Mouse (Mus musculus): ENCODE data around the gene Mbtps1. TPM values are rescaled to one million over a fixed set of nuclear protein-coding genes. Genes with fewer than 3 reads are reported as not detected.

Gene Mbtps1
- polyA plus RNA-seq, 1 experiment from 2014 or later: 72.4 TPM

GRCm38 (mm10) chr8:119585901-119586300 lies 27.4 kb upstream of the Mbtps1 start:
- H3K9ac ChIP-seq (ENCODE audit: low read length): peak overlapping the region; percentile 67
- peak overlapping the region; percentile 73 for H3K4me2 ChIP-seq (ENCODE audit: low read depth, low read length)
- no peaks in the 10 kb centered on the region for H3K36me3 ChIP-seq (ENCODE audit: control insufficient read depth, insufficient read depth)
- H3K27me3 ChIP-seq (ENCODE audit: control insufficient read depth, insufficient read depth, low read length): no peaks in the 10 kb centered on the region
- WGBS: 18% methylated on average over 21 of the region's 24 CpGs
- peak; percentile 46 for ATAC-seq (replicated peaks; ENCODE audit: extremely low read depth, insufficient read depth, low FRiP score)
- H3K4me3 ChIP-seq (ENCODE audit: low read length): peak overlapping the region; percentile 50
- H3K27ac ChIP-seq (ENCODE audit: low read length): no peak overlapping the region
- peaks cover 5% of the 10 kb centered on the region; the same call in 1 of the 2 replicates for H3K4me1 ChIP-seq (ENCODE audit: control insufficient read depth, insufficient read depth, low read length)
- H3K9me3 ChIP-seq (replicated peaks; ENCODE audit: control insufficient read depth, low read length): no peaks in the 10 kb centered on the region

DNA sequence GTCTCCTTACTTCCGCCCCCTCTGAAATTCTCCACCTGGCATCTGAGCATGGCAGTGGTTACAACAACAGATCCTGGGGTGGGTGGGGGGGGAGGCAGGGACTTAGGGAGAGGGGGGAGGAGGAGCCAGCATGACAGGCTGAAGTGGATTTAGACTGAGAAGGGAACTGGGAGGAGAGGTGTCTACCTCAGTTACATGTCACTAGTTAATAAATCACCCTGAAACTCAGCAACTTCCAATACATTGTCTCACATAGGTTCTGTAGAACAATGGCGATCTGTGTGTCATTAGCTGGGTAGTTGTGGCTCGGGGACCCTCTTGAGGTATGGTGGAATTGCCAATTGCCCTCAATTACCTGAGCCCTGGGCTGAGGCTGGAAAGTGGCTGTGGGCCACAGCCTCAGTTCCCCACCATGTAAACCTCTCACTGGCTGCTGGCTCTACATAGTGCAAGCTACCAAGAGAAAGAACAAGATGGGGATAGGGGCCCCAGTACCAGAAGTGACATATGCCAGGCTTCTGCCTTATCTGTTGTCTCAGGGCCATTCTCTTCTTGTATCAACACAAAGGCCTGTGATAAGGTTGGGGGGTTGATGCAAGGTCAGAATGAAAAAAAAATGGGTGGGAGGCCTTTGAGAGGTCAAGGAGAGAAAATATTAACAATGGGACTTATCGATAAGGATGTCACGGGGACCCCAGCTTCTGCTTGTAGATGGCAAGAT lies 22.1 kb upstream of the Mbtps1 start:
- H3K4me2 ChIP-seq (ENCODE audit: low read depth, low read length): no peak overlapping the region
- H3K36me3 ChIP-seq (ENCODE audit: control insufficient read depth, insufficient read depth): no peaks in the 10 kb centered on the region
- H3K27me3 ChIP-seq (ENCODE audit: control insufficient read depth, insufficient read depth, low read length): 0 out of 2 replicates have a peak, but pooled peaks cover 8% of the 10 kb centered on the region
- no peak for ATAC-seq (replicated peaks; ENCODE audit: extremely low read depth, insufficient read depth, low FRiP score)
- no peak overlapping the region for H3K27ac ChIP-seq (ENCODE audit: low read length)
- H3K4me1 ChIP-seq (ENCODE audit: control insufficient read depth, insufficient read depth, low read length): no peaks in the 10 kb centered on the region
- no peak overlapping the region for H3K4me3 ChIP-seq (ENCODE audit: low read length)
- H3K9ac ChIP-seq (ENCODE audit: low read length): no peak overlapping the region
- WGBS: 63% methylated on average over 5 of the region's 5 CpGs
- no peaks in the 10 kb centered on the region for H3K9me3 ChIP-seq (replicated peaks; ENCODE audit: control insufficient read depth, low read length)

- Histone ChIP-seq H3K27ac (ENCODE audit: low read length) (no peak overlapping the region), H3K36me3 (ENCODE audit: control insufficient read depth, insufficient read depth) (no peaks in the 10 kb centered on the region), H3K4me1 (ENCODE audit: control insufficient read depth, insufficient read depth, low read length) (peaks cover 4% of the 10 kb centered on the region), H3K4me3 (ENCODE audit: low read length) (no peak overlapping the region), H3K9me3 (replicated peaks; ENCODE audit: control insufficient read depth, low read length) (no peaks in the 10 kb centered on the region), H3K9ac (ENCODE audit: low read length) (no peak overlapping the region), H3K4me2 (ENCODE audit: low read depth, low read length) (no peak overlapping the region), H3K27me3 (ENCODE audit: control insufficient read depth, insufficient read depth, low read length) (0 out of 2 replicates have a peak, but pooled peaks cover 8% of the 10 kb centered on the region)
- WGBS: 56% methylated on average over 13 of the region's 13 CpGs
- no peak for ATAC-seq (replicated peaks; ENCODE audit: extremely low read depth, insufficient read depth, low FRiP score)
These were observed 20.6 kb upstream of the Mbtps1 start for GRCm38 (mm10) chr8:119579096-119579495.

DNA sequence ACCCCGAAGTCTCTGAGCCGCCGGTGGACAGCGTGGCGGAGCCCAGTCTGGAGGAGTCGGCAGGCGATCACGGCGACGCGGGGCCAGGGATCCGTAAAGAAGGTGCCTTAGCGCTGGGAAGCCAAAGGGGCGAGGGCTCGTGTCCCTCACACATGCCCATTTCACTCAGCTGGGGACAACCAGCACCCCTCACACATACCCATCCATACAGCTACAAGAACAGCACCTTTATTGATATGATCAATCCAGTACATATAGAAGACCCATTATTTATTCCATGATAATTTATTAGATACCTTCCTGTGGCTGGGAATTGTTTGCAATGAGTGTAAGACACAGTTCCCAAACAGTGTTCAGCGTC lies 16.8 kb upstream of the Mbtps1 start:
- no peaks in the 10 kb centered on the region for H3K9me3 ChIP-seq (replicated peaks; ENCODE audit: control insufficient read depth, low read length)
- H3K4me3 ChIP-seq (ENCODE audit: low read length): peak overlapping the region; percentile 71
- peak overlapping the region; percentile 84 for H3K9ac ChIP-seq (ENCODE audit: low read length)
- no peak overlapping the region for H3K27ac ChIP-seq (ENCODE audit: low read length)
- peaks cover 9% of the 10 kb centered on the region for H3K4me1 ChIP-seq (ENCODE audit: control insufficient read depth, insufficient read depth, low read length)
- no peak for ATAC-seq (replicated peaks; ENCODE audit: extremely low read depth, insufficient read depth, low FRiP score)
- 0 out of 2 replicates have a peak, but pooled peaks cover 8% of the 10 kb centered on the region for H3K27me3 ChIP-seq (ENCODE audit: control insufficient read depth, insufficient read depth, low read length)
- H3K36me3 ChIP-seq (ENCODE audit: control insufficient read depth, insufficient read depth): no peaks in the 10 kb centered on the region
- WGBS: under 1% methylated on average over 16 of the region's 16 CpGs
- peak overlapping the region; percentile 87 for H3K4me2 ChIP-seq (ENCODE audit: low read depth, low read length)

DNA sequence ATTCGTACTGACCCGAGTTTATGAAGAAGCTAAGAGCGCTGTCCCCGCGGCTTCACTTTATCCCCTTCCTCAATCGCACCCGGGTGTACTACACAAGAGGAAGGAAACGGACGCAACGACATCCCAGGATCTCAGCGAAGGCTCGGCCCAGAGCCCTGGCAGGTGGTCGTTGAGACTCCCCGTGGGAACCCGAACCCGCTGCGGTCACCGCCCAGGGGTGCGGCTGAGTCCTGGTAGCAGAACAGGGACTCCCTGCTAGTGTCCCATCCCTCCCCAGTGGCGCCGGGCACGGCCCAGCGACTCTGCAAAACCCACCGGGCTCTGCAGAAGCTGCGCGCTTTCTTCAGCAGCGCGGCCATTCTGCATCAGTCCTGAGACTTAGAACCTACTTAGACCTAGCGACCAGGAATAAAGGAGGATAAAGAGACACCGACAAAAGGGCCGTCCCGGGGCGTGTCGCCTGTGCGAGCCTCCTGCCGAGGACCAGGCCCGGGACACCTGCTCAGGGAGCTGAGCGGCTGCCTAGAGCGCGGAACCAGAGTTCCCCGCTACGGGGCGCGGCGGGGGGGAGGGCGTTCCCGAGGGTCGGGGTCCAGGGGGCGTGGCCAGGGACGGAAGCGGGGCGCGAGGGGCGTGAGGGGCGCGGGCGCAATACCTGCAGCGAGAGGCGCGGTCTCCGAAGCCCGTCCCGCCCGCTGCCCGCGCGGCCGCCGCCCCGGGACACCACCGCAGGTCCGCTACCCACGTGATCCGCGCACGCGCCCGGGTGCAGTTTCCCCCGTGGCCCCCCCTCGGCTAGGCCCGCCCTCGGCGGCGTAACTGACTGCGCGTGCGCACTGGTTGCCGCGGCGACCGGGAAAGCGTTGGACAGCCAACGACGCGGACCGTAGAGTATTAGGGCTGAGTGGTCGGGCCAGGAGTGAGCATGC lies 16.2 kb upstream of the Mbtps1 start, which contains the start of the genes Hsdl1 and Dnaaf1:
Gene Hsdl1, minus strand, starts transcription at position 747 of the 929 bp plus-strand sequence.
Gene Dnaaf1, plus strand, starts transcription at position 799 of the 929 bp plus-strand sequence.
- WGBS: under 1% methylated on average over 92 of the region's 97 CpGs
- peak; percentile 84 for ATAC-seq (replicated peaks; ENCODE audit: extremely low read depth, insufficient read depth, low FRiP score)

DNA sequence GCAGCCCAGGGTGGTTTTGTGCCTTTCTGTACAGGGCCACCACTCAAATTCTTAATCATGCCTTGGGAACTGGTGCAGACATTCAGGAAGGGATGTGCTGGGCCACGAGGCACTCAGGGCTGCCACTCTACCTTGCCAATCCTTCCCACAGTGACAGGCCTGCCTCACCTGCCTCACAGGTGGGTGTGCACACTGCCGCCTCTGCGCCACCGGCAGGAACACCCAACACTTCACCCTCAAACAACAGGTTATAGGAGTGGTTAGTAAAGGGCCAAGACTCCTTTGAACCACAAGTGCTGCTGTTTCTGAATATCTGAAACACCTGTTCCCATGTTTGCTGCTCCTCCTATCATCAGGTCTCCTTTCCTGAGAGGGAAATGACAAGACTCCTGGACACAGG lies 13.9 kb upstream of the Mbtps1 start:
- no peak overlapping the region for H3K9ac ChIP-seq (ENCODE audit: low read length)
- WGBS: 78% methylated on average over 4 of the region's 4 CpGs
- ATAC-seq (replicated peaks; ENCODE audit: extremely low read depth, insufficient read depth, low FRiP score): no peak

More for the DNA sequence above, 16.2 kb upstream of the Mbtps1 start, which contains the start of the genes Hsdl1 and Dnaaf1:
- H3K4me1 ChIP-seq (ENCODE audit: control insufficient read depth, insufficient read depth, low read length): peaks cover 11% of the 10 kb centered on the region
- no peaks in the 10 kb centered on the region for H3K9me3 ChIP-seq (replicated peaks; ENCODE audit: control insufficient read depth, low read length)
- peak within 1 kb of the TSS; percentile 33 for H3K27ac ChIP-seq (ENCODE audit: low read length)
- peak within 1 kb of the TSS; percentile 87 for H3K4me2 ChIP-seq (ENCODE audit: low read depth, low read length)
- peak within 1 kb of the TSS; percentile 84 for H3K9ac ChIP-seq (ENCODE audit: low read length)
- H3K27me3 ChIP-seq (ENCODE audit: control insufficient read depth, insufficient read depth, low read length): 0 out of 2 replicates have a peak, but pooled peaks cover 8% of the 10 kb centered on the region
- peak within 1 kb of the TSS; percentile 71 for H3K4me3 ChIP-seq (ENCODE audit: low read length)
- no peaks in the 10 kb centered on the region for H3K36me3 ChIP-seq (ENCODE audit: control insufficient read depth, insufficient read depth)

GRCm38 (mm10) chr8:119571135-119571534 lies 12.6 kb upstream of the Mbtps1 start:
- Histone ChIP-seq H3K36me3 (ENCODE audit: control insufficient read depth, insufficient read depth) (peaks cover 2% of the 10 kb centered on the region), H3K4me3 (ENCODE audit: low read length) (no peak overlapping the region), H3K27me3 (ENCODE audit: control insufficient read depth, insufficient read depth, low read length) (0 out of 2 replicates have a peak, but pooled peaks cover 2% of the 10 kb centered on the region), H3K9me3 (replicated peaks; ENCODE audit: control insufficient read depth, low read length) (no peaks in the 10 kb centered on the region), H3K27ac (ENCODE audit: low read length) (no peak overlapping the region), H3K4me1 (ENCODE audit: control insufficient read depth, insufficient read depth, low read length) (peaks cover 11% of the 10 kb centered on the region), H3K4me2 (ENCODE audit: low read depth, low read length) (no peak overlapping the region), H3K9ac (ENCODE audit: low read length) (no peak overlapping the region)
- 73% methylated on average over 6 of the region's 6 CpGs for WGBS
- ATAC-seq (replicated peaks; ENCODE audit: extremely low read depth, insufficient read depth, low FRiP score): no peak

More for the DNA sequence above, 13.9 kb upstream of the Mbtps1 start:
- Histone ChIP-seq H3K4me2 (ENCODE audit: low read depth, low read length) (no peak overlapping the region), H3K27ac (ENCODE audit: low read length) (no peak overlapping the region), H3K9me3 (replicated peaks; ENCODE audit: control insufficient read depth, low read length) (no peaks in the 10 kb centered on the region), H3K27me3 (ENCODE audit: control insufficient read depth, insufficient read depth, low read length) (0 out of 2 replicates have a peak, but pooled peaks cover 8% of the 10 kb centered on the region), H3K4me1 (ENCODE audit: control insufficient read depth, insufficient read depth, low read length) (peaks cover 11% of the 10 kb centered on the region), H3K4me3 (ENCODE audit: low read length) (no peak overlapping the region), H3K36me3 (ENCODE audit: control insufficient read depth, insufficient read depth) (no peaks in the 10 kb centered on the region)

- Histone ChIP-seq H3K4me2 (ENCODE audit: low read depth, low read length) (no peak overlapping the region), H3K4me1 (ENCODE audit: control insufficient read depth, insufficient read depth, low read length) (peaks cover 8% of the 10 kb centered on the region), H3K4me3 (ENCODE audit: low read length) (no peak overlapping the region), H3K9me3 (replicated peaks; ENCODE audit: control insufficient read depth, low read length) (no peaks in the 10 kb centered on the region), H3K9ac (ENCODE audit: low read length) (no peak overlapping the region), H3K27me3 (ENCODE audit: control insufficient read depth, insufficient read depth, low read length) (no peaks in the 10 kb centered on the region), H3K36me3 (ENCODE audit: control insufficient read depth, insufficient read depth) (peaks cover 13% of the 10 kb centered on the region), H3K27ac (ENCODE audit: low read length) (no peak overlapping the region)
- peak; percentile 33; the same call in 1 of the 2 replicates for ATAC-seq (replicated peaks; ENCODE audit: extremely low read depth, insufficient read depth, low FRiP score)
- 41% methylated on average over 4 of the region's 4 CpGs for WGBS
These were observed 11.3 kb upstream of the Mbtps1 start for GRCm38 (mm10) chr8:119569881-119570280.
